Mouse (Mus musculus): ENCODE measurements around the gene Sde2.

DNA sequence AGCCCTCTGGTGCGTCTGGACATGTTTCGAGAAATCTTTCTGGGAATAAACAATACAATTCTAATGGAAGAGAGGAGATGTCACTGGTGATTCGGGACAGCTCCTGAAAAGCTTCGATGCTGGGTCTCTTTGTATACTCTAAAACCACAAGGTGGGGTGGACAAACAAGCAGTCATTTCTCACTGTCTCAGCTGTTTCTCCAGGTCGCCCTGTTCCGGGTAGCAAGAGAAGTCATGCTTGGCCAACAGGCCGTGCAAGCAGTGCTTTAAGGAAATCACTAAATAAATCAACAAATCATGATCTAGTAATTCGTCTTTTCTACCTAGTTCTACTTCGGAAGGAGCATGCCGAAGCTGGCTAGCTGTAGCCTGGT, 52.7 kb downstream of the Sde2 start:
- no peak for TF ChIP-seq POLR2A (IDR thresholded peaks at IDR 0.05; ENCODE audit: borderline replicate concordance, low read depth, low read length)
- no peak for TF ChIP-seq CTCF (IDR thresholded peaks at IDR 0.05; ENCODE audit: low read depth, low read length)

Measured in bone marrow macrophage, adult 2 months (primary cell).